Mouse (Mus musculus) telencephalon, adult 2 months (tissue): ENCODE results near the gene Gm5346.
"Not testable (repeated sequence)": the region's sequence is repeated elsewhere in the genome, so short reads cannot be mapped to it uniquely, and the experiment has no call there.

ENCODE experiments used
- DNase-seq: peaks from one replicate; pipeline ENCODE4 v3.0.0-alpha.2; 2011; ENCODE audit warnings: low read depth, low spot score

Gene Gm5346

DNA sequence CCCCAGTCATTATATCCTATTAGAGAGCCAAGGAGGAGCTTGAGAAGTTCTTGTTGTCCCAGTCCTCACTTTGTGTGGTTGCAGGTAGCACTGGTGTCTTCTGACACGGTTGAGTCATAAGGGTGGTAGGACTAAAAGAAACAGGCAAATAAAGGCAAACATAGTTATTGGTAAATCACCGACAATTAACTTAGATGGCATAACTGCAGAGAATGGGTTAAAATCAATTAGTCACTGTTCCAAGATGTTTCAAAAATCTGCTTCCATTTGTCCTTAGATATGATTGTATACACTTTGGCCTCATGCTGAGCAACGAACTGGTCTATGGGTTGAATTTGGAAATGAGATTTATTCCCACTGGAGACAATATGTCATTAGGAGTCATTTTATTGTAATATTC, at the start of gene Gm5346:
Gene Gm5346 (minus strand): TSS at position 101 of the 400 bp plus-strand sequence.
- DNase-seq, result no peak

DNA sequence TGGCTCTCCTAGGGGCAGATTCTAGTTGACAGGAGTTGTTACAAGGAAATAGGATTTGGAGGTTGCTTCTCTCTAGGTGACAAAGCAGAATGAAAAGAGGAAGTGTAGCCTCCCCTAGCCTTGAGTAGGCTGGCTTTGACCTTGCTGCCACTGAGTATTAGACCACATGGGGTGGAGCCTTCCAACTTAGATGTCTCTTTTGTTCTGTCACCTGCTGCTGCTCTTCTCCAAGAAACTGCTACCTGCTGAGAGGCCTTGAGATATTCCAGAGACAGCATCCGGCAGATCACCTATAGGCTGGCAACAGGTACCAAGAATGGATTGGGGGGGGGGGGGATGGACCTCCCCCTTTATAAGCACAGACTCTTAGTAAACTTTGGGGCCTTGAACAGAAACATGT, 11.0 kb downstream of the Gm5346 start:
- DNase-seq, result no peak

DNA sequence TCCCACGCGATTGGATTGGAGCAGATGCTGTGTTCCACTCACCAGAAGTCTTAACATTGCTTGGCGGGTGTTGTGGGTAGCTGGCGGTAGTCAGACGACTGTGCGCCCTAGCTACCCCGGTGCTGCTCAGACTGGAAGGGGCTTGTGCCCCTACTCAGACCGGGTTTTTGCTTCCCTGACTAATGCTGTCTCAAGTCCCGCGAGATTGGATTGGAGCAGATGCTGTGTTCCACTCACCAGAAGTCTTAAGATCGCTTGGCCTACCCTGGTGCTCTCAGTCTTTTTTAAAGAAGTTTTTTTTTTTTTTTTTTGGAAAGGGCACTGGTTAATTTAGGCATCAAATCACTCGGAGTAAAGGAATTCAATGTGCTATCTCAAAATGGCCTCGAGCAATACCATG, 23.4 kb downstream of the Gm5346 start:
- DNase-seq, result not testable (repeated sequence)

DNA sequence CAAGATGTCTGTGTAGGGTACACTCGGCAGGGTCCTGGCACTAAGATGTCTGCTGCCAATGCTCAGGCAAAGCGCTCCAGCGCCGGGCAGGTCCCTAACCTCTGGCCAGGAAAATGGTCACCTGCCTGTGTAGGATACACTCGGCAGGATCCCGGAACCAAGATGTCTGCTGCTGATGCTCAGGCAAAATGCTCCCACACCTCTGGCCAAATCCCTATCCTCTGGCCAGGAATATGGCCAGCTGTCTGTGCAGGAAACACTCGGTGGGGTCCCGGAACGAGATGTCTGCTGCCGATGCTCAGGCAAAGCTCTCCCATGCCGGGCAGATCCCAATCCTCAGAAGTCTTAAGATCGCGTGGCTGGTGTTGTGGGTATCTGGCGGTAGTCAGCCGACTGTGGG, 23.9 kb downstream of the Gm5346 start:
- DNase-seq, result not testable (repeated sequence)

DNA sequence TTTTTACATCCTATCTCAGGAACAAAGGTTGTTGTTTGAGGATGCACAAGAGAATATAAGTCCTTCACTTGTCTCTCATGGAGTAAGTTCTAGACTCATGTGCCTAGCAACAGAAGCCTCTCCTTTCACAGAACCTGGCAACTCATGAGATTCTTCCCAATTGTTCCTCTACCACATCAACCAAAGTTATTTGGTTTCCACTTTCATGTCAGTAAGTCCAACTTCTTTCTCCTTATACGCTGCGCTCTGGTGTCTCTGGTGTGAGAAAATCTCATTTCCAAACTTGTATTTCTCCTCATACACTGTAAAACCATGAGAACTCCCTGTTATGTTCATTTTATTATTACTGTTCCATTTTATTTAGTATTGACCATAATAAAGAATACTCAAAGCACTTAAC, 50.5 kb downstream of the Gm5346 start, which contains the start of gene Adam26a:
Gene Adam26a (minus strand): TSS at position 101 of the 400 bp plus-strand sequence.
- DNase-seq, result not testable (repeated sequence)
